12 mouse cellular contexts compared by ENCODE assay signal in genomic region chr10:120791438-120791837, GRCm38 (mm10).
"Had no signal": no experiment of that assay in that cellular context is flagged by ENCODE, and none has a peak within 500 bp of the region (broad histone marks: within the 10 kb centered on the region; RNA-seq: fewer than 3 reads in every experiment).

No protein-coding gene starts in this region.

- H3K4me3 ChIP-seq: layer of hippocampus, adult 2 months; limb, embryonic 12.5 days; liver, embryonic 13.5 days; midbrain, embryonic 13.5 days; stomach, embryonic 15.5 days had no signal

- H3K27ac ChIP-seq: layer of hippocampus, adult 2 months; limb, embryonic 12.5 days; liver, embryonic 13.5 days; midbrain, embryonic 13.5 days; stomach, embryonic 15.5 days had no signal

- DNase-seq: kidney, postnatal 10 days; kidney, postnatal 4 days; liver; liver, embryonic 13.5 days; liver, postnatal 0 days; right cerebral cortex, postnatal 14 days; thymus, adult 2 months; thymus, postnatal 25 days had no signal
